Mouse (Mus musculus) thymus, adult 2 months (tissue): ENCODE results near the gene Slc2a13. TPM values are rescaled to one million over a fixed set of nuclear protein-coding genes. Genes with fewer than 3 reads are reported as not detected.

Experiments
- DNase-seq: peaks from one replicate; pipeline ENCODE4 v3.0.0; 2021
- H3K27ac ChIP-seq: fragments of 200-500 bp; 2 replicates; pipeline ENCODE4 v1.5.1; 2012; ENCODE audit warnings: low read length, control low read depth; ENCODE audit not compliant: control insufficient read depth, insufficient read depth
- H3K27me3 ChIP-seq: fragments of 200-500 bp; 2 replicates; pipeline ENCODE4 v1.6.1; 2012; ENCODE audit warnings: mild to moderate bottlenecking, low read length, moderate library complexity, mixed read lengths; ENCODE audit not compliant: control insufficient read depth, insufficient read depth
- H3K36me3 ChIP-seq: fragments of 200-500 bp; 2 replicates; pipeline ENCODE4 v1.6.1; 2012; ENCODE audit warnings: mild to moderate bottlenecking, low read length, moderate library complexity; ENCODE audit not compliant: control insufficient read depth, insufficient read depth
- H3K4me1 ChIP-seq: fragments of 200-500 bp; replicated peaks from 2 replicates; pipeline ENCODE4 v1.6.1; 2012; ENCODE audit warnings: low read length; ENCODE audit not compliant: control insufficient read depth, insufficient read depth
- H3K4me3 ChIP-seq: fragments of 200-500 bp; 2 replicates; pipeline ENCODE4 v1.5.1; 2012; ENCODE audit warnings: mild to moderate bottlenecking, low read length, control low read depth, moderate library complexity; ENCODE audit not compliant: control insufficient read depth, insufficient read depth
- CTCF ChIP-seq: fragments of 200-500 bp; IDR thresholded peaks from 2 replicates; pipeline ENCODE4 v1.5.1; 2012; ENCODE audit warnings: mild to moderate bottlenecking, control low read depth, low read length, moderate library complexity, borderline replicate concordance; ENCODE audit not compliant: control insufficient read depth, poor library complexity, insufficient read depth; ENCODE audit errors: extremely low read depth
- POLR2A ChIP-seq: fragments of 200-500 bp; IDR thresholded peaks from 2 replicates; pipeline ENCODE4 v1.6.1; 2012; ENCODE audit warnings: mild to moderate bottlenecking, low read length, control low read depth, moderate library complexity; ENCODE audit not compliant: control insufficient read depth, poor library complexity, insufficient read depth; ENCODE audit errors: extremely low read depth
- WGBS: fragments of 180-500 bp; shearing (Covaris S2); methylation state at CpG from one replicate; pipeline ENCODE4 v1.1.7; 2018; 5-methylcytosine and 5-hydroxymethylcytosine counted together
- polyA plus RNA-seq: library from polyadenylated mRNA; depleted of rRNA; stranded (reverse); fragments of >200 nt; gene quantifications from 2 replicates; pipeline ENCODE4 v1.2.3, GENCODE M21; 2012; rRNA removed

The Slc2a13 gene
- 0.42 and 0.45 TPM in 2 replicates for polyA plus RNA-seq

DNA sequence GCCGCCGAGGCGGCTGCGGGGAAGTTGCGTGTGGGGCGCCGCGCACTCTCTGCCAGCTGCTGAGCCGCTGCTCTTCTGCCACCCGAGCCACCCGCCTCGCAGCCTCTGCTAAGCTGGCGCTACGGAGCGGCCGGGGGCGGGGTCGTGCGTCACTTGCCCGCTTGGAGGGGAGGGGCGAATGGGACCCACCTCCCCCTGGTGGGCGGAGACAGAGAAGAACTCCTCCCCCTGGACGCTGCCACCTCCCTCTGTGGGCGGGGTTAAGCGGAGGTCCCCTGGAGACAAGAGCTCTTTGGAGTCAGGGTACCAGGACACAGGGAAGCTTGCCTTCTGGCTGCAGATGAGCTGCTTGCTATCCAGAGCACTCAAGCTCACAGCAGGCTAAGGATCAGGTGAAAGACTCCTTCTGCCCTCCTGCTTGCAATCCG lies at the start of gene Slc2a13:
TSS of gene Slc2a13 (minus strand) at position 151 of the 428 bp plus-strand sequence.
- no peak for TF ChIP-seq CTCF
- no peak for TF ChIP-seq POLR2A
- no peaks in the 10 kb centered on the region; the same call in 1 of the 2 replicates for H3K4me1 ChIP-seq
- no peaks in the 10 kb centered on the region for H3K36me3 ChIP-seq
- no peak within 1 kb of the TSS for H3K27ac ChIP-seq
- peaks cover 5% of the 10 kb centered on the region; the same call in 1 of the 2 replicates for H3K27me3 ChIP-seq
- WGBS: 1% methylated on average over 26 of the region's 26 CpGs
- peak; percentile 46 for DNase-seq
- H3K4me3 ChIP-seq: peak within 1 kb of the TSS; percentile 16

DNA sequence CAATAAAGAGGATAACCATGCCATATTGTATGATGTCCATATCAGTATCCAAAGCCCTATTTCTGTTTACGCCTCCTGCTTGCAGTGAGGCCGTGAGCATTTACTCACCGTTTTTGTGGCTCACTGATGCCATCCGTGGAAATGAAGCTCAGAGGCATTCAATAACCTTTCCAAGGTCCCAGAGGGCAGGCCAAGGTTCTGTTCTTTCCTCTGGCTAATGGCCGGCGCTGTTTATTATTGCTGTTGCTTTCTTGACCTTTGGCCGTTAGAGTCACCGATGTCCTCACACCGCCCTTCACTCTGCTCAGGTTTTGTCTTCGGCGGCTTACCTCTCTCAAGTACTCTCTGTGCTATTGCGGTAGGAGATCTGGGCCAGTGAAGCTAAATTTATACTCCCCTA lies 43.0 kb upstream of the Slc2a13 start:
- H3K27ac ChIP-seq: no peak overlapping the region
- no peak overlapping the region for H3K4me3 ChIP-seq
- no peaks in the 10 kb centered on the region for H3K27me3 ChIP-seq
- H3K36me3 ChIP-seq: no peaks in the 10 kb centered on the region
- DNase-seq: no peak
- no peaks in the 10 kb centered on the region for H3K4me1 ChIP-seq
- no peak for TF ChIP-seq CTCF
- TF ChIP-seq POLR2A: no peak
- WGBS: 92% methylated on average over 12 of the region's 12 CpGs

DNA sequence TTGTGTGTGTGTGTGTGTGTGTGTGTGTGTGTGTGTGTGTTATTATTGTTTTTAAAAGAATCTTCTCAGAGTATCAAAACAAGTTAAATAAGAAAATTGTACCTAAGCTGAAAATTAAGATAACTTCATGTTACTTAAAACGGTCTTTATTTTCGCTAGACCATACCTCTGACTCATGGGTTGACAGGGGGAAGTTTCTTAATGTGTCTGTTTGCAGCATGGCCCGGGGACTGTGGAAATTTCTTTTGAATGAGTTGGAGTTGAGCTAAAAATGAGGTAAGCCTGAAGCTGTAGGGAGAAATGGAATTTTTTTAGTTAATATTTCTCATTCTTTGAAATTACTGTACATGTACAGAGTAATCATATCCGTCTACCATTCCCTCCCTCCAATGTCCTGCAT lies 42.5 kb upstream of the Slc2a13 start:
- 90% methylated on average over 4 of the region's 4 CpGs for WGBS
- no peaks in the 10 kb centered on the region for H3K27me3 ChIP-seq
- no peak overlapping the region for H3K27ac ChIP-seq
- no peak overlapping the region for H3K4me3 ChIP-seq
- no peak for DNase-seq
- no peaks in the 10 kb centered on the region for H3K36me3 ChIP-seq
- H3K4me1 ChIP-seq: no peaks in the 10 kb centered on the region
- TF ChIP-seq CTCF (no peak), POLR2A (no peak)

DNA sequence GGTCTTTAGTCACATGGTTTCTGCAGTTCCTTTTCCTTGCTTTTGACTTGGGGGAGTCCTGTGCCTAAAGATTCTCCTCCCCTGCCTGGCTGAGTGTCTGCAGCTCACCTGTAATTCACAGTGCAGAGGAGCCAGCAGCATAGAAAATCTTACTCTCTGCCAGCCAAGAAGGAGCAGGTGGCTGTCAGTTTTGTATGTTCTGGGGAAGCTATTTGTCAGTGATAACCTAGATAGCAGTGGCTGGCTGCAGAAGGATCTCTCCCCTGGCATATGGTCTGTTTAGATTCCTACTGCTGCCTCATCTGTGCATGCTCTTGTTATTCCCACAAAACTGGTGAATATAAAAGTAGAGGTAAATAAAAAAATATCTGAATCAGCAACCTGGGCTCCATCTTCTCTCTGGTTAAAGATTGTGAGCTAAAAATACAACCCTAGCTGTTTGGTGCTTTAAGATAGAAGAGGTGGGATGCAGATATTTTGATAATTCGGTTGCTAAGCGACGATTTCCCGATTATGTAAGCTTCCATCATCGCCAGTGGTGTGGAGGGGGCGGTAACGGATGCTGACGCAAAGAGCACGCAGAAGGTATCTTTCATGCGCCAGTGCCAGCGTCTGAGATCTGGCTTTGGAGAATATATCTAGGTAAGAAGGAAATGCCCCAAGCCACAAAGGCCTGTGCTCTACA lies 41.1 kb upstream of the Slc2a13 start:
- no peaks in the 10 kb centered on the region for H3K4me1 ChIP-seq
- H3K4me3 ChIP-seq: no peak overlapping the region
- no peaks in the 10 kb centered on the region for H3K27me3 ChIP-seq
- WGBS: 94% methylated on average over 11 of the region's 11 CpGs
- no peak for TF ChIP-seq POLR2A
- TF ChIP-seq CTCF: no peak
- H3K27ac ChIP-seq: no peak overlapping the region
- no peaks in the 10 kb centered on the region for H3K36me3 ChIP-seq
- DNase-seq: no peak

DNA sequence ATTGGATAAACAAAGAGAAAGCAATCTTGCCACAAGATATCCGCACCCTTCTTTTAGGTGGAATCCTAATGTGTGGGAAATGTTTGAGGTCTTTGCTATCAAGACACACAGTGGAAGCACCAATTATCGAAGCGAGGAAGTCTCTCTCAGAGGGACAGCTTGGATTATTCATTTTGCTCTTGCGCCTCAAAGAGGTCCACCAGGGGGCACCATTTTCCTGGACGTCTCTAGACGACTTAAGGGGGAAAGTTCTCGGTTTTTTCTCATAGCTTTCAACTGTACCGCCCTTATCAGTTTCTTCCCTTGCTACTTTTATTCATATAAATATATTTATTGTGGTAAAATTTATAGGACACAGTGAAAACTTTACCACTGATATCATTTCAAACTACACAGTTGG lies 36.7 kb upstream of the Slc2a13 start:
- Histone ChIP-seq H3K27ac (no peak overlapping the region), H3K4me3 (no peak overlapping the region), H3K27me3 (no peaks in the 10 kb centered on the region), H3K4me1 (no peaks in the 10 kb centered on the region), H3K36me3 (no peaks in the 10 kb centered on the region)
- WGBS: 12% methylated on average over 8 of the region's 8 CpGs
- DNase-seq: peak; percentile 59
- TF ChIP-seq POLR2A (no peak), CTCF (no peak)

DNA sequence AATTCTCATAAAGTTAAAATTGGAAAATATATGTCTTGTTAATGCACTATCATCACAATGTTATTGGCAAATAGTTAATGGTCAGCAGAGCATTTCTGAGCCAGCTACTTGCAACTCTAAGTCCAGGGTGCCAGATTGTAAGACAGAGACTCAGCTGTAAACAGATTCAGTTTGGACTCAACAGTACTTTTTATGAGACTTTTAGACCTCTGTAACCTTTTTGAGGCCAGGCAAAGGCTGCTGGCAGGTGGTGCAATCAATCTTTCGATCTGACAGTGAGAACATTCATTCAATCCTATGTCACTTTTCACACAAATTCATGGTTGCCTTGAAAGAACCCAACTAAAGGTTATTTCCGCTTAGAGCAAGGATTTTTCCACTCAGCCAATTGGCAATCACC lies 35.8 kb upstream of the Slc2a13 start:
- no peak for DNase-seq
- no peaks in the 10 kb centered on the region for H3K36me3 ChIP-seq
- 82% methylated on average over 2 of the region's 2 CpGs for WGBS
- H3K27ac ChIP-seq: no peak overlapping the region
- no peak for TF ChIP-seq CTCF
- no peak for TF ChIP-seq POLR2A
- no peaks in the 10 kb centered on the region for H3K27me3 ChIP-seq
- H3K4me3 ChIP-seq: no peak overlapping the region
- H3K4me1 ChIP-seq: no peaks in the 10 kb centered on the region

DNA sequence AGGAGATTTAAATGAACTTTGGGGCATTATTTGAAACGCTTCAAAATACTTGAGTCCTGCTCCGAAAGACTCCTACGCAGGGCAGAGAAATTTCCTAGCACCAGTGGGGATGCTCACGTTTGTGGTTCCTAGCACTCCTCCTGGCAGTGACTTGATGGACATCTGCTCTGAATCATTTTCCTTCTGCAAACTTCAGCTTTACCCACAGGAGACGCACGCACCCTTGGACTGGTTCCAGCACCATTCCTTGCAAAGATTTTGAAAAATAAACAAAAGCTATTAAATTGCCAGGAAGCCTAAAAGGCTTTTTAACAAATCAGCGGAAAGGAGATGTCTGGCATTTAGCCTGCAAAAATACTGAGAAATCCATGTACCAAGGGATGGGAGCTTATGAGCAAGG lies 28.1 kb upstream of the Slc2a13 start:
- 89% methylated on average over 7 of the region's 7 CpGs for WGBS
- TF ChIP-seq CTCF (no peak), POLR2A (no peak)
- Histone ChIP-seq H3K27me3 (no peaks in the 10 kb centered on the region), H3K4me1 (no peaks in the 10 kb centered on the region), H3K27ac (no peak overlapping the region), H3K36me3 (no peaks in the 10 kb centered on the region), H3K4me3 (no peak overlapping the region)
- no peak for DNase-seq

DNA sequence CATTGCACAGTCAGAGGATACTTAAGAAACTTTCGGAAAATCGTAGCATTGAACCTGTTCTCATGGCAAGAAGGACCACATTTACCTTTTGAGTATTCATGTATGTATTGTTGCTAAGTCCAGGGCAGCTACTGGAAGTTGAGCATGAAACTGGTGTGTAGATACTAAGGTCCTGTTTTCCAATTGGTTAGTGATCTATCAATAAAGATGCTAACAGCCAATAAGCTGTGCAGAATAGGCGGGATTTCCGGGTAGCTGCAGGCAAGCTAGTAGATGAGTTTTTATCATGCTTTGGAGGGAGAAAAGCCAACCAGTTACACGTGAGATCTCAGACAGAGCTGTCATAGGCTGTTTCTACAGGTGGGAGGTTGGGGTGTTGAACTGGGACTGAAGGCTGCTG lies 24.2 kb upstream of the Slc2a13 start:
- Histone ChIP-seq H3K27me3 (no peaks in the 10 kb centered on the region), H3K36me3 (no peaks in the 10 kb centered on the region), H3K4me3 (no peak overlapping the region), H3K4me1 (no peaks in the 10 kb centered on the region), H3K27ac (no peak overlapping the region)
- WGBS: 86% methylated on average over 5 of the region's 5 CpGs
- no peak for TF ChIP-seq POLR2A
- DNase-seq: no peak
